Mouse (Mus musculus) limb, embryonic 11.5 days (tissue): ENCODE data around the gene Olfr455. TPM values are rescaled to one million over a fixed set of nuclear protein-coding genes. Genes with fewer than 3 reads are reported as not detected.

Source experiments
- ATAC-seq: fragments of 200-750 bp; cut with Nextera tagmentation; 2 replicates; pipeline ENCODE4 v1.8.0; 2017; ENCODE audit warnings: low read depth; ENCODE audit not compliant: insufficient number of reproducible peaks, low FRiP score, low TSS enrichment
- DNase-seq: peaks from one replicate; pipeline ENCODE4 v3.0.0-alpha.2; 2015; ENCODE audit warnings: low spot score
- H3K27ac ChIP-seq: fragments of 300-500 bp; sonication (generic); replicated peaks from 2 replicates; pipeline ENCODE4 v1.5.1; 2014; ENCODE audit warnings: low read depth, mild to moderate bottlenecking, low read length
- H3K27me3 ChIP-seq: fragments of 300-500 bp; sonication (generic); 2 replicates; pipeline ENCODE4 v1.6.1; 2014; ENCODE audit warnings: mild to moderate bottlenecking, low read length, mixed read lengths; ENCODE audit not compliant: control insufficient read depth, insufficient read depth
- H3K36me3 ChIP-seq: fragments of 300-500 bp; sonication (generic); 2 replicates; pipeline ENCODE4 v1.6.1; 2014; ENCODE audit warnings: mild to moderate bottlenecking, low read length, moderate library complexity, mixed read lengths; ENCODE audit not compliant: control insufficient read depth, insufficient read depth
- H3K4me1 ChIP-seq: fragments of 300-500 bp; sonication (generic); 2 replicates; pipeline ENCODE4 v1.6.1; 2014; ENCODE audit warnings: low read length, mixed read lengths; ENCODE audit not compliant: control insufficient read depth, insufficient read depth
- H3K4me2 ChIP-seq: fragments of 300-500 bp; sonication (generic); 2 replicates; pipeline ENCODE4 v1.6.1; 2014; ENCODE audit warnings: low read depth, mild to moderate bottlenecking, moderate library complexity; ENCODE audit not compliant: severe bottlenecking
- H3K4me3 ChIP-seq: fragments of 300-500 bp; sonication (generic); 2 replicates; pipeline ENCODE4 v1.5.1; 2014; ENCODE audit warnings: low read depth, low read length
- H3K9ac ChIP-seq: fragments of 300-500 bp; sonication (generic); 2 replicates; pipeline ENCODE4 v1.6.1; 2014; ENCODE audit warnings: mild to moderate bottlenecking, low read length
- H3K9me3 ChIP-seq: fragments of 300-500 bp; sonication (generic); 2 replicates; pipeline ENCODE4 v1.6.1; 2016; ENCODE audit warnings: low read length; ENCODE audit not compliant: control insufficient read depth
- WGBS: fragments of 180-500 bp; shearing (Covaris S2); extraction: QIAGEN DNeasy Blood & Tissue Kit; methylation state at CpG from one replicate; pipeline ENCODE4 v1.1.7; 2014; 5-methylcytosine and 5-hydroxymethylcytosine counted together
- polyA plus RNA-seq: library from polyadenylated mRNA; unstranded; fragments of >200 nt; fragmentation: Nextera tagmentation; extraction: Ambion mirVana; gene quantifications from 2 replicates; pipeline ENCODE4 v1.2.1, GENCODE M21; 2014

Gene Olfr455
- polyA plus RNA-seq, result not detected in 2 replicates

- Histone ChIP-seq H3K36me3 (no peaks in the 10 kb centered on the region), H3K9ac (no peak within 1 kb of the TSS), H3K4me2 (no peak within 1 kb of the TSS), H3K27ac (no peak within 1 kb of the TSS), H3K4me1 (no peaks in the 10 kb centered on the region), H3K27me3 (no peaks in the 10 kb centered on the region), H3K9me3 (no peaks in the 10 kb centered on the region), H3K4me3 (no peak within 1 kb of the TSS)
- ATAC-seq, result no peak
- no peak for DNase-seq
- 88% methylated on average over 4 of the region's 4 CpGs for WGBS
Observed at GRCm38 (mm10) chr6:42547461-42547860, at the start of gene Olfr455. TSS of gene Olfr455 (minus strand) at chr6:42547587.

DNA sequence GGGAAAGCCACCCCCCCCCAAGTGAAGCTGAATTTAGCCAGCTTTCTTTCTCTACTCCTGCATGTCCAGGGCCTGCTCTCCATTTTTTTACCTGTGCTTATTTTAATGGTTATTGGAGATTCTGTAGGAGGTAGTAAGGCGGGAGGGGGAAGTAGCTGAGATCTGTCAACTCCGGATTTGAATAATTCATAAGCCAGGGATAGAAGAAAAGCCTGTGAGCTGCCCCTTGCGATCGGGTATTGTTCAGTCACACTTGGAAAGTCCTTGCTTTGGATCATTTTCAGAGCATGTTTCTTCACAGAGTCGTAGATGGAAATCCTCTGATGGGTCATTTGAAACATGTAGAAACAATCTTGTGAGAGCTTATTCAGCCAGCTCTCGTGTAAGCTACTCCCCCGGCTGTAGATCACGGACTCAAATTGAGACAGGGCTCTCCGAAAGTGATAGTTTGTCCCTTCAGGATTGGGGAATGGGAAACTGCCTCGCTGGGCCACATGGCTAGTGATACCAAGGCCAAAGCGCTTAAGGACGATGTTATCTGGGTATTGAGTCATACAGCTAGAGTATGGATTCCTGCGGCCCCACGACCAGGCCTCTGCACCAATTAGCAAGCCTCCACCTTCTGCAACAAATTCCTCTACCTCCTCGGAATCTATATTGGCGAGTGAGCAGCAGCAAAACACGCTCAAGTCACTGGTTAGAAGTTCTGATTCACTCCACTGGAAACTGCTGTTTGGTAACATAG is 45.9 kb upstream of the Olfr455 start:
- no peak overlapping the region for H3K9ac ChIP-seq
- H3K27me3 ChIP-seq, result no peaks in the 10 kb centered on the region
- WGBS, result 80% methylated on average over 17 of the region's 17 CpGs
- H3K4me3 ChIP-seq, result no peak overlapping the region
- no peak overlapping the region for H3K27ac ChIP-seq
- no peak overlapping the region for H3K4me2 ChIP-seq
- no peak for DNase-seq
- no peaks in the 10 kb centered on the region for H3K4me1 ChIP-seq
- H3K9me3 ChIP-seq, result no peaks in the 10 kb centered on the region
- no peak for ATAC-seq
- H3K36me3 ChIP-seq, result no peaks in the 10 kb centered on the region

DNA sequence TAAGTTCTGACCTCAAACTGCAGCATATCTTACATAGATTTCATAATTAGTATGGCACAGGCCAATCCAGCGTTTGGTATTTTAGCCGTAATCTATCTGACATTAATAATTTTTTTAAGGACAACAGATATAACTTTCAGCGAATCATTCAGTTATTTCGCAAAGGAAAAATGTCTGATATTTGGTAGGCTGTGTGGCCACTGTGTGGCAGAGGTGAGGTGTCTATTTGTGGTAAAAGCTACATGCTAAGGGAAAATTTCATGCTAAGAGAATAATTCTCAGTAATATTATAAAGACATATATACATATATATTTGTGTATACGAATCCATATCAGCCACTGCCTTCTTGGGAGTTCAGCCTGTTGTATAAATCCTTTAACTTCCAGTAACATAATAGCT is 39.2 kb upstream of the Olfr455 start:
- no peak overlapping the region for H3K4me3 ChIP-seq
- H3K9ac ChIP-seq, result no peak overlapping the region
- no peaks in the 10 kb centered on the region for H3K27me3 ChIP-seq
- no peaks in the 10 kb centered on the region for H3K36me3 ChIP-seq
- no peak for ATAC-seq
- H3K9me3 ChIP-seq, result no peaks in the 10 kb centered on the region
- no peak overlapping the region for H3K4me2 ChIP-seq
- H3K27ac ChIP-seq, result no peak overlapping the region
- 82% methylated on average over 5 of the region's 5 CpGs for WGBS
- no peaks in the 10 kb centered on the region for H3K4me1 ChIP-seq
- DNase-seq, result no peak

DNA sequence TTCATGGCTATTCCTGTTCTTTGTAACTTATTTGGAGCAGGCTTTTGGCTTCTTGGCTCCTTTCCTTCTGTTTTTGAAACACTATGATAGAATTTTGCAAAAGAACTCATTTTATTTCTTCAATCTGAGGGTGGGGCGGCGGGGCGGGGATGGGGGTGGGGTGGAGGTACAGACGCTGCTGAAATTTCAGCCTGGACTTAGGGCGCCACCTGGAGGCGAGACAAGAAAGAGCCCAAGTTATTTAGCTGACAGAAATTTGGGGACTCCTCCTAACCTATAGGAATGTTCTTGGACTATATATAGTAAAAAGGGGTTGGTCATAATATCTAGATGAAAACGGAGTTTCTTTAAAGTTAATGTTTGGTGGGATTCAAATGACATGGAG is 36.1 kb upstream of the Olfr455 start:
- Histone ChIP-seq H3K27ac (no peak overlapping the region), H3K36me3 (no peaks in the 10 kb centered on the region), H3K4me1 (no peaks in the 10 kb centered on the region), H3K9ac (no peak overlapping the region), H3K4me2 (0 out of 2 replicates have a peak overlapping the region, but pooled peaks have one; percentile 15), H3K9me3 (no peaks in the 10 kb centered on the region), H3K27me3 (no peaks in the 10 kb centered on the region), H3K4me3 (no peak overlapping the region)
- DNase-seq (peak; percentile 82), ATAC-seq (no peak; the same call in 1 of the 2 replicates)
- WGBS, result 2% methylated on average over 7 of the region's 7 CpGs

- 0 out of 2 replicates have a peak overlapping the region, but pooled peaks have one; percentile 15 for H3K4me2 ChIP-seq
- no peaks in the 10 kb centered on the region for H3K9me3 ChIP-seq
- no peaks in the 10 kb centered on the region for H3K27me3 ChIP-seq
- ATAC-seq, result no peak
- H3K9ac ChIP-seq, result no peak overlapping the region
- WGBS, result 58% methylated on average over 9 of the region's 9 CpGs
- no peak for DNase-seq
- no peak overlapping the region for H3K27ac ChIP-seq
- H3K4me3 ChIP-seq, result no peak overlapping the region
- no peaks in the 10 kb centered on the region for H3K4me1 ChIP-seq
- no peaks in the 10 kb centered on the region for H3K36me3 ChIP-seq
Observed at GRCm38 (mm10) chr6:42582741-42583487, 35.5 kb upstream of the Olfr455 start.

DNA sequence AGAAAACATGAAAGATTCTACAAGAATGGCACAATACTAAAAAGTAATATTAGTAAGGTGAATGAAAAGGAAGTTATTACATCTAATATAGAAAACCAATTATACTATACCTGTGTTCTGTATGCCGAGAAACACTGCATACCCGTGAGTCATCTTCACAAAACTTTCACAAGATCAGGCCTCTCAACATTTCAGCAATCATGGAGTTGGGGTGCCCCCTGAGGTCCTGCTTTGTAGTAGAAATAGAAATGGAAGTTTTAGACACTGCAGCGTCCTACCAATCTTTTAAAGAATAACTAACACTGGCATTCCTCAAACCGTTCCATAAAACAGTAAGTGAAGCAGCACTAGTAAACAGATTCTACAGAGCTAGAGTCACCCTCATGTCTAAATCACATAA is 31.3 kb upstream of the Olfr455 start:
- H3K9ac ChIP-seq, result no peak overlapping the region
- 81% methylated on average over 4 of the region's 4 CpGs for WGBS
- no peaks in the 10 kb centered on the region for H3K9me3 ChIP-seq
- no peaks in the 10 kb centered on the region for H3K4me1 ChIP-seq
- no peak overlapping the region for H3K4me3 ChIP-seq
- H3K27me3 ChIP-seq, result no peaks in the 10 kb centered on the region
- ATAC-seq (no peak), DNase-seq (no peak)
- H3K27ac ChIP-seq, result no peak overlapping the region
- no peak overlapping the region for H3K4me2 ChIP-seq
- H3K36me3 ChIP-seq, result no peaks in the 10 kb centered on the region

DNA sequence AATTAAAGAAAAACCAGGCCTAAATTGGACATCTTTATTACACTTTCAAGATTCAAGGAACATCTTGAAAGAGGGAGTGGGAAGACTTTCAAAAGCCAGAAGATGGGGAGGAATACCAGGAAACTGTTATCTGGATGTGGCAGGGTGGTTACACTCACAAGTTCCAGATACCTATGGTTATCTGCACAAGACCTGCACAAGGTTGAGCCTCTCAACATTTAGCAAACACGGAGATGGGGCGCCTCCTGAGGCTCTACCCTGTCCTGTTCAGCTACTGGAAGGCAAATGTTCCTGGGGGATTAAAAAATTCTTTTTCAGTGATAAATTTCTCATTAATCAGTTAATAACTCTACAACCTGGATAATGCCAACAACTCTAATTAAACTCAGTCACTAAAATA is 30.0 kb upstream of the Olfr455 start:
- ATAC-seq (no peak), DNase-seq (no peak)
- WGBS, result 86% methylated on average over 2 of the region's 2 CpGs

GRCm38 (mm10) chr6:42568205-42568604 is 20.8 kb upstream of the Olfr455 start:
- no peaks in the 10 kb centered on the region for H3K9me3 ChIP-seq
- ATAC-seq (no peak), DNase-seq (no peak)
- H3K9ac ChIP-seq, result no peak overlapping the region
- no peak overlapping the region for H3K27ac ChIP-seq
- H3K36me3 ChIP-seq, result no peaks in the 10 kb centered on the region
- H3K4me1 ChIP-seq, result no peaks in the 10 kb centered on the region
- no peak overlapping the region for H3K4me3 ChIP-seq
- no peaks in the 10 kb centered on the region for H3K27me3 ChIP-seq
- H3K4me2 ChIP-seq, result no peak overlapping the region
- WGBS, result 75% methylated on average over 2 of the region's 2 CpGs

More for the DNA sequence above, 30.0 kb upstream of the Olfr455 start:
- Histone ChIP-seq H3K4me2 (no peak overlapping the region), H3K27me3 (no peaks in the 10 kb centered on the region), H3K4me1 (no peaks in the 10 kb centered on the region), H3K27ac (no peak overlapping the region), H3K9ac (no peak overlapping the region), H3K9me3 (no peaks in the 10 kb centered on the region), H3K36me3 (no peaks in the 10 kb centered on the region), H3K4me3 (no peak overlapping the region)
